Mouse (Mus musculus) right cerebral cortex, adult 18-20 months (tissue): Measurements from ENCODE around the gene Pla2g2c.

Experiments used
- DNase-seq: peaks from one replicate; pipeline ENCODE4 v3.0.0; 2022; ENCODE audit warnings: mixed read lengths

The Pla2g2c gene

DNA sequence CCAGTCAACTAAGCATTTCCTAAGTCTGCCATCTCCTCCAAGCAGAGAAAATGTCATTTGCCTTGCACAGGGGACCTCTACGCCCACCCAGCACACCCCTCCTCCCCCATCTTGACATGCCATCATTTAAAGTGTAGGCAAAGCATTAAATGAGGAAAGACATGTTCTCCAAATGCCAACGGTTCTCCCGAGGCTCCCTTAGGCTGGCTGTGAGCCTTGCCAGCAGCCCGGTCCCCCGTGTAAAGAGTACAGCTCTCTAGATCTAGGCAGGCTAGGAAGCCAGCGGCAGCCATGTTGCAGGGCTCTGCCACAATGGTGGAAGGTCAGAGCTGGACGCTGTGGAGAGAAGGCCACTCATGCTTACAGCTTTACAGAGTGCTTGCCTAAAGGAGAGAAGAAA, 14.6 kb upstream of the Pla2g2c start:
- no peak for DNase-seq

DNA sequence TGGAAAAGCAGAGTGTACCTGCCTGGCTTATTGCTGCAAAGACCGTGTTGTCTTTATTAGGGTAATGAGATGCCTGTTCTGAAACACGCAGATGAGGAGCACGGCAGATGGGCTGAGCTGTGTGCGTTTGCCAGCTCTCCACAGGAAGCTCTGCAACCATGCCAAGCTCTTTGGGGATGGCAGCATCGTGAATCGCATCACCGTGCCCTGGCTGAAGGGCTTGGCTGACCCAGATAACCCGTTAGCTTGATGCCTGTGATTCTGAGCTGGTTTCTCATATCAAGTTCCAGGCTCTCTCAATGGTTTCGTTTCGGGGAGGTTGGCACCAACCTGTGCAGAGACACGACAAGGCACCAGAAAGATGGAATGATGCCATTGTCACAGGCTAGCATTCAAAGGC, 14.0 kb upstream of the Pla2g2c start:
- DNase-seq, result no peak

DNA sequence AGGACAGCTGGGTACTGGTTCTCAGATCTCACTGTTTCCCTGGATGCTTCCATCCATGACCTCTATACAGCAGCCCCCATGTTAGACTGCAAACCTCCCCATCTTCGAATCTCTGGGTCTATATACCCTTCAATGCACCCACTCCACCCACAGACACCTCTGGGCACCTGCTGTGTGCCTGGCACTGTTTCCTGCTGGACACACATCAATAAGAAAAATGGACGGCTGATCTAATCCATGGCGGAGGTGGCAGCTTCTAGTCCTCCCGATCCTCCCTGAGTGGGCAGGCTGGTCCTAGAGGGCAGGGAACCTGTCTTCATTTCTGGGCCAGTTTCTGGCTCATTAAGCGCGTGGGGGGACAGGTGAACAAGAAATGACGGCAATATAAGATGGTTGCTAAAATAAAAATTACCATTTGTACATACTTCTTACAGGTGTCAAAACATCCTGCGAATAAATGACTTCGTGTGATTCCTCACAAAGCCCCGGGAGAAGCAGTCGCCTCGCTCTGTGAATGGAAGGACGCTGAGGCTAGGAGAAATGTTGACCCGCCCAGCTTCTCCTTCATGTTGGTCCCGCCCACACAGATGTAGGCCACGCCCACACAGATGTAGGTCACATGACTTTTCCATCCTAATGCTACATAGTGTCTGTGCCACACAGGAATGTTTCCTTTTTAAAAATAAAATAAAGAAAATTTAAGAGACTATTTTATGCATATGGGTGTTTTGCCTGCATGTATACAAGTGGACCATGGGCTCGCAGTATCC, 13.4 kb upstream of the Pla2g2c start:
- DNase-seq, result no peak

DNA sequence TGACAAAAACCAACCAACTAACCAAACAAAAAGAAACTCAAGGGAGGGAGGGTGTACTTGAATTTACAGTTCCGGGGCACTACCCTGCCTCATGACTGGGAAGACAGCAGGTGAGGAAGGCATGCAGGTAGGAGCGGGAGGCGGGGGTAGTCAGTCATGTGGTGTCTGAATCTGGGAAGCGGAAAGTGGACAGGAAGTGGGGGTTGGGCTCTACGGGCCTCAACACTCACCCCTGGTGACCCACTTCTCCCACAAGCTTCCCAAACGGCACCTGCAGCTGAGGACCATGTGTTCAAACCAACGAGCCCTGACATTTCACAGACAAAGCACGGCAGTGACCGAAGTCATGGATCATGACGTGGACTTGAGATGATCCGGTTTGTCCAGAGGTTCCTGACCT, 12.5 kb upstream of the Pla2g2c start:
- DNase-seq, result no peak

DNA sequence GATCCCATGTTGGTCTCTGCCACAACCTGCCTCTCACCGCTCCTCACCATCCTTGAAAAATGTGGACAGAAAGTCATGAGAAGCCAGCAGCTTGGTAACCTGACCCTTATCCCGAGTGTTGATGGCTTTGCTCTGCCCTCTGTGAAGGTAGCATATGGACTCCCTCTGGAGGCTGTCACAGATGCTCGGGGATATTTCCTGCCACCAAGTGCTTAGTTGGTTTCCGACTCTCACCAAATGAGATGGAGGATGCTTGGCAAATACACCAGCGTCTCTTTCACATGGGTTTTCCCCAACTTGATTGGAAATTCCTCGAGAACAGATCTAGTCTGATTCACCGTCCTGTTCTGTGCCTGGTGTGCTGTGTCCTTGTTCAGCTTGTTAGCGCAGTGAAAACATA, 12.0 kb upstream of the Pla2g2c start:
- DNase-seq, result no peak

DNA sequence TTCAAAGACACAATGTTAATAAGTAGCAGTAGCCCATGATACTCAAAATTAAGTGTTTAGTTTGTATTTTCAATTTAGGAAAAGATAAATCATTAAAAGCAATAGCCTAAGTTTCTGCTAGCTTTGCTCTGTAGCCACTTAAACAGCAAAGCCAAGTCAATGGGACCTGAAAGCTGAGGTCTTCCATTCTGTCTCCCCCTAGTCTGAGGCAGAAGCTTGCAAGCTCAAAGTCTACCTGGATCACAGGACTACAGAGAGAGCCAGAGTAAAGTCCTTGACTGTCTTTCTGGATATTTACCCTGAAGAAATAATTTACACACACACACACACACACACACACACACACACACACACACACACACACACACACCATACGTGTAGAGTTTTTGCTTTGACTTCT, 10.4 kb upstream of the Pla2g2c start:
- DNase-seq, result no peak

DNA sequence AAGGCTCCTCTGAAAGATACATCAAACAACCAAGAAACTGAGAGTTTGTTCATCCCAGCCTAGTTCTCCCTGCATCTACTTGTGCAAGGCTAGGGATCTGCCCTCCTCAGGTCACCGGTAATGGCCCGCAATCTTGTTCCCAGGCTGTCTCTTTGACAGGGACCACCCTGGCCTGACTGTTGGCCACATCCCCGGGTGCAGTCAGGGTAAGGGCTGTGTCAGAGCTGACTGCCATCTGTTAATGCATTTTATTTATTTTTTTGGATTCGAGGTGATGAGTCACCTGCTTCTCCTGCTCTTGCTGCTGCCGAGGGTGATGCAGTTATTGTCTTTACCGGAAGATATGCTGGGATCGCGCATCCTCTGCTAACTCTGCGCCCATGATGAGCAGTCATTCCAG, 7.9 kb upstream of the Pla2g2c start:
- DNase-seq, result no peak

DNA sequence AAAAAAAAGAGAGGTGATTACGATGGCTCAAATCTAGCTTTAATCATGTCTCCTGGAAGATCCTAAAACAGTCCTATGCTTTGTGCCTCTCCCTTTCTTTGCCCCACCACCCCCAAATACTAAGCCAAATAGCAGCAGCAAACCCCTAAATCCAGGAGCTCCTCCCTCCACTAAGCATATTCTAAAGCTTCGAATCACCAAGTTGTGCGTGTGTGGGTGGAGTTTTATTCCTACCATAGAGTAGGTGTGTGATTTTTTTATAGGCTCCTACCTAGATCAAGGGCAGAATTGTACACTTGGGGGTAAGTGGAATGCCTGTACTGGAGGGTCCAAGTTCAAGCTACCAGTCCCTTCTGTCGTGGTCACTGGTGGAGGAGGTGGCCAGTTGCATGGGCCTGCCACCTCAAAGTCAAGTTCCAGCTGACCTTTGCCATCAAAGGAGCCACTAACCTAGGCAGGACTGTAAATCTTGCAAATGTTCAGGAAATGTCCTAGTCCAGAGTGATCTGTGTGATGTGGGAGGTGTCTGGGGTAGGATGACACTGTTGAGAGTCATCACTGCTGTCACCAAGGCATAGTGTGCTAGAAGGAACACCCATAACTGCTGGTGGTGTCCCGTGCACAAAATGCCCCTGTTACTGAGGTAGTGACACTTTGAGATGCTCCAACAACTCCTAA, 5.9 kb upstream of the Pla2g2c start:
- peak; percentile 54 for DNase-seq

DNA sequence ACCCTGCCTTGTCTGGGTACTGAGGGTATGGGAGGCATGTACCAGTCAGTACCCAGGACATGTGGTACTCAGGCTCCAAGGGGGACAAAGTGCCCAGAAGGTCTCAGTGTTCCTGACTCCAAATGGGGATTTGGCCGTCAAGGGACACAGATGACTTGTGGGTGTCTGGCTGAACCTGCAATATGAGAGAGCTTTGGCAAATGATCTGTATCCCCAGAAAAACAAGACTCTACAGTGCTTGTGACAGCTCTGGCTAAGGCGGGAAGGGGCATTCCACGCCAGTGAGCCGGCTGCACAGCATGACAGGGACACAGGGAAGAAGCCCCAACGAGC, 5.4 kb upstream of the Pla2g2c start:
- no peak for DNase-seq

DNA sequence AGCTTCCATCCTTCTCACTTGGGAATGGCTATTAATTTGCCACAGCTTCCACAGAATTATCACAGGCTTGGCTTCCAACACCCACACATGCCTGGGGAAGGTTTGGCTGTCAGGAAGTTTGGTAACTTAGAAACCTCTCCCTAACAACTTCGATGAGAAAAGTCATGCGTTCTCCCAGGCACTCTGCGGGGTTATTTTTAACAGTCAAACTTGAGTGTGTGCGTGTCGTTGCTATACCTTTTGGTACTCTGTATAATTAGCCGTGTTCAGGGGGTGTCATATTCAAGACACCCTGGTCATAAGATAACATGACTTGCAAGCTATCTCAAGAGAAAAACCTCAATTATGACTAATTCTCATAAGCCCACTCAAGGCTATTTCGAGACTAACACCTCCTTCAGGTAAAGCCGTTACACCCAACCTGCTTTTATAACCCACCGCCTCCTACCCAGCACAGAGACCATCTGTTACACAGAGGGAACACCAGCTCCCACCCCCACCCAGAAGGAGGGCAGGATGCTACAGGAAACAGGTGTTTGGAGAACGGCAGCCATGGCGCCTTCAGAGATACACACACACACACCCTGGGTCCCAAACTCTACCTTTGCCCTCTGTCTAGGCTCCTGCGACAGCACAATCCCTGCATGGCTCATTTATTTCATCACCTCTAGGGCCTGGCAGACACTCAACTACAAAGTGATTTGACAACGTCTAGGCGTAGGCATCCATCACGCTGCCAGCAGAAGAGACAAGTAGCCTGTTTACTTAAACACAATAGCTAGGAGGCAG, 905 bp upstream of the Pla2g2c start:
- DNase-seq, result peak; percentile 91

DNA sequence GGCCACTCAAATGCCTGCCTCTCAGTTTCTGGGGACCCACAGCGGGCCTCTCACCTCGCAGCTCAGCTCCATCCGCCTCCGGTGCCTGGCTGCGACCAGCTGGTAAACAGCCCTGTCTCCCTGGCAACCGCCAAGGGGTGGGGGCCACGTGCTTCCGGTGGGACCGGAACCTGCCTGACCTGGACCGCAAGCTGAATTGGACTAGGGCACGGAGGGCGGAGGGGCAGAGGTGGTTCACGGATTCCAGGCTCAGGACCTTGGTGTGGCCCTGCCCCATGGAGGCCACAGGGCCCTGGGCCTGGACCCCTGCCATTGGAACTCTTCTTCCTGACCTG, 502 bp downstream of the Pla2g2c start:
- DNase-seq, result peak; percentile 58

DNA sequence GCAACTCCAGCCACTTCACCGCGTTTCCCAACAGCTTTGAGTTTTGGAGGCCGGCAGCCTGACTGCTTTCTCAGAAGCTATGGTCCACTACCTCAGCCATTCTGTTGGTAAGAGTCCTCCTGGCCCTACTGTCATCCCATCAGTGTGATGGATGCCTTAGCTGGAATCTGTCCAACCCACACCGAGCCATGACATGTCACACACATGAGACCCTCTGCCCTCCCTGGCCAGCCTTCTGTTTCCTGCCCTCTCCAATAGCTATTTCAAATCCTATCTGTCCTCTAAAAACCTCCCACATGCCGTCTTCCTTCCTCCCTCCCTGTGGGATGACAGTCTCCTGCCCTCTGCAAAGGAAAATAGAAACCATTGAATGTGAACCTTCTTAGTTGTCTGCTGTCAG, 1.2 kb downstream of the Pla2g2c start:
- DNase-seq, result no peak

DNA sequence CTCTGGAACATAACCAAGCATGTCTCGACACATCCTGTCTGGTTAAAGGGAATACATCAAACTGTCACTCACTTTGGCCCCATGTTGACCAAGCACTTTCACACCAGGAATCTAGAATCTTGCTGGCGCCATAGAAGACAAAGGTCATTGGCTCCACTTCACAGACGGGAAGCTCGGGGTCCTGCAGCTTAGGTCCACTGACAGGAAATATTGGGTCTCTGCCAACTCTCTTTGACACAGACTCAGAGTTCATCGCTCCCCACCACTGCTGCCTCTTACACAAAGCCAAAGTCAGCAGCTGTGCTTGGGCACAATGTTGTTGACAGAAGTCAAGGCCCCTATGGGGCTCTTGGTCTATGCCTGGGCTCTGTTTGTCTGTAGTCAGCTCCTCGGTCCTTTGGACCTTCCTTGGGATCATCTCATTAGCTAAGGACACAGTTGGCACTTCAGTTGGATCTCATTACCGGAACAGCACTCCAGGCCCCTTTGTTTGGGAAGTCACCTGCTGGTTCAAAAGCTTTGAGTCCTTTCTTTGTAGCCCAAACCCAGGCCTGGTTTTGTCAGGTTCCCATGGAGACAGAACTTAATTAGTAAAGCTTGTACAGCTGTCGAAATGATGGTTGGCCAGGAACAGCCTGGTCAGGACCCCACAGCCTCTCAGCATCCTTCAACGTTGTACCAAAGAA, 4.6 kb downstream of the Pla2g2c start:
- no peak for DNase-seq

DNA sequence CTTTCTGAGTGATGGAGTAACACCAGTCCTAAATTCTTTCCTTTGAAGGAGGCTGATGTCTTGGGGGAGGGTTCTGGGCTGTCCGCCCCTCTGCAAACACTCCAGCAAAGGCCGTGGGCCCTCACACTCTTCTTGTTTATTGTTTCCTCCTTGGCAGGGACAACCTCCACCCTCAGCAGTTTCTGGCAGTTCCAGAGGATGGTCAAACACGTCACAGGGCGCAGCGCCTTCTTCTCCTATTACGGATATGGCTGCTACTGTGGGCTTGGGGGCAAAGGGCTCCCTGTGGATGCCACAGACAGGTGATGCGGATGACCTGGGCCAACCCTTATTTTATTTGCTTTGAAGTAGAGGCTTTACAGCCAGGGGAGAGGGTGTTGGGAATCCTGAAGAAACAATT, 9.5 kb downstream of the Pla2g2c start:
- no peak for DNase-seq

DNA sequence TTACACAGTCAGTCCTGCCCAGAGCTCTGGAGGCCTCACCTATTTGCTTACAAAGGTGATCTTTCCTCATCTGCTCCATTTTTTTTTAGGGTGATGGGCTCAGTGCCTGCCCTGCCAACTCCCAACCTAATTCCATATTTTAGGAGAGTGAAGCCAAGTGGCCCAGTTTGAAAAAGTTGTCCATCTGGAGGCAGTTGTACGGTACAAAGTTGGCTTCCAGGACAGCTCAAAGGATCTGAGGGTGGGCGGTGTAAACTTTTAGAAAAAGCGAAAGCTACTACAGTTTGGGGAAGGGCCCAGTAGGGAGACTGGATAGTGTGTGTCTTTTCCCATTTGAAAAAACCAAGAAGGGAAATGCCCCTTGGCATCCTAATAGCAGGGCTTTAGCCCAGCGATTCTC, 10.3 kb downstream of the Pla2g2c start:
- DNase-seq, result no peak

DNA sequence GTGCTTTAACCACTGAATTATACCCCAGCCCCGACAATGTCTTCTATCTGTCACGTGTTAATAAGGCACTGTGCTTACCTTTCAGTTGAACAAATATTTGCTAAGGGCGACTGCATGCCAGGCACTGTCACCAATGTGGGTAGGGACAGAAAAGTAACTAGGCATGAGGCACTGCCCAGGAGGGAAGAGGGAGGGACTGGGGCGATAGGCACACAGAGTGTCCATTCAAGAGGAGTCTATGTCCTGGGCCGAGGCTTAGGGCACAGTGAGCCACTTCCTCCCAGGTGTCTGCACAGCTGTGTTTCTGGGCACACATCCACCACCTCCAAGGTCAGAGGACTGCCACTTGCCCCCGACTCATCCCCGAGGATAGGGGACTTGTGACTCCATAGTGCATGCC, 12.4 kb downstream of the Pla2g2c start, which contains the start of gene Ubxn10:
Gene Ubxn10, minus strand, starts transcription at position 137 of the 400 bp plus-strand sequence.
- DNase-seq, result no peak

DNA sequence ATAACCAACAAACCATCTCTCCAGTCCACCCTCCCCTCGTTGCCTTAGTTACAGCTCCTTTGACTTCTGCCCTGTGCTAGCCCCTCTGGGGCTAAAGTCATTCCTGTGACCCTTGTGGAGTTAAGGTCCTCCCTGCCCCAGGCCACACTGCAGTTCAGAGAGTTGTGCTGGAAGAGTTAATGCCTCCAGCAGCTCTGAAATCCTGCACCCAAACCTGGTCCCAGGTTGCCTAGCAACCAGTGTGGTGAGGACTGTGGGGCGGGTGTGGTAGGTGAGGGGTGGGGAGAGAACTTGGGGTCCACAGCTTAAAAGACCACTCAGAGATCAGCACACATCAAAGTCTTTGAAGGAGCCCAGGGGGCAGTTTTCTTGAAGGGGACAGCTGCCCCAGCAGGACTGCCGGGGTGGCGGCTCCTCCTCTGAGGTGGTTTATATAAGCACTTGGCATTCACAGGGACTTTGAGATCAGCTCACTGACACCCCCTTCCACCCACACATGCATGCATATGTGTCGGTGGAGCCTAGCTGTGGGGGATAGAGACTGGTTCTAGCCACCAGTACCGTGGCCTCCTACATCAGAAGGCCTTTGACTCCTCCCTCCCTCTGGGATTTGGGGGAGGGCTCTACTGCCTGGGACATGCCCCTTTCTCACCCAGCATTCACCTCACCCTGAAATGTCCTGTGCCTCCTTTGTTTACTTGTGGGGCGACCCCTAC, 14.7 kb downstream of the Pla2g2c start:
- DNase-seq, result peak; percentile 74

DNA sequence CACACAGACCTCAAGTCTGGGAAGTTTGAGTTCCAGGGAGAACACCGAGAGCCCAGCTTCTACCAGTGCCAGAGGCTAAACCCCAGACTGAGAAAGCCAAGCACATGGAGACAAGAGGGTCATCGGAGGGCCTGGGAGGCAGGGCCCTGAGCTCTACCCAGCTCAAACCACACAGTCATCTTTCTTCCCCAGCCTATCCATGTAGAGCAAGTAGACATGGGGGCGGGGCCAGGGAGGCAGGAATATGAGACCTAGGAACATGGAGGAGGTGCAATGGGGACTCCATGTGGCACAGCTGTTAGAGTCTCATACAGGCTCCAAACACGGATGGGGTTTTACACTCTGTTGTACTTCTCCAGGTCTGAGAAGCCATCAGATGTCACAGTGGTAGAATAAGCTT, 21.3 kb downstream of the Pla2g2c start:
- no peak for DNase-seq

DNA sequence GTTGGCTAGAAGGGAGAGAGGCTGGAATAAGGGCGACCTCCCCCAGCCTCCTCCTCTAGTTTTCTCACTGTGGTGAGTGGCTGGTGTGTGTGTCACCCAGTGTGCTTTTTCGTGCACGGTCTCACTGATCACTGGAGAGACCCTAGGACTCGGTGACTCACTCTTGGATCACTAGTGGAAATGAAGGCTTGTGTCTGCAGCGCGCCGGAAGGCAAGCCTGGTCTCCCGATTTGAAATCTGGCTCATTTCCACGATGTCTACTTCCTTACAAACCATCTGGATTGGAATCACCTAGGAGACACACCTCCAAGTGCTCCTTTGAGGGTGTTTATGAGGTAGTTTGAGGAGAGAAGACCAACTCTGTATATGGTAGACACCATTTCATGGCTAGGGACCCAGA, 22.3 kb downstream of the Pla2g2c start:
- no peak for DNase-seq

DNA sequence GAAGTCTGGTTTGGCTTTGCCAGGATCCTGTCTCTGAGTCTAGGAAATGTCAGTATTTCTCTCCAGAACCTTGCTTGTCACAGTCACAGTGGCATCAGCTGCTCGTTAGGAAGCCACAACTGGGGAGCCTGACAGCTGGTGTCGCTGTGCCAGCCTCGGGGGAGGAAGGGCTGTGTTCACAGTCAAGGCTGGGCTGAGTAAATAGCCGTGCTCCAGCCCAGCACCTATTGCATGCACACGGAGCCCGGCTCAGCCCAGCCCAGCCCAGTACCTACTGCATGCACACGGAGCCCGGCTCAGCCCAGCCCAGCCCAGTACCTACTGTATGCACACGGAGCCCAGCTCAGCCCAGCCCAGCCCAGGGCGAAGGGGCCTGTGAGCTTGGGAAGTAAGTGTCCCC, 23.3 kb downstream of the Pla2g2c start:
- peak; percentile 77 for DNase-seq

DNA sequence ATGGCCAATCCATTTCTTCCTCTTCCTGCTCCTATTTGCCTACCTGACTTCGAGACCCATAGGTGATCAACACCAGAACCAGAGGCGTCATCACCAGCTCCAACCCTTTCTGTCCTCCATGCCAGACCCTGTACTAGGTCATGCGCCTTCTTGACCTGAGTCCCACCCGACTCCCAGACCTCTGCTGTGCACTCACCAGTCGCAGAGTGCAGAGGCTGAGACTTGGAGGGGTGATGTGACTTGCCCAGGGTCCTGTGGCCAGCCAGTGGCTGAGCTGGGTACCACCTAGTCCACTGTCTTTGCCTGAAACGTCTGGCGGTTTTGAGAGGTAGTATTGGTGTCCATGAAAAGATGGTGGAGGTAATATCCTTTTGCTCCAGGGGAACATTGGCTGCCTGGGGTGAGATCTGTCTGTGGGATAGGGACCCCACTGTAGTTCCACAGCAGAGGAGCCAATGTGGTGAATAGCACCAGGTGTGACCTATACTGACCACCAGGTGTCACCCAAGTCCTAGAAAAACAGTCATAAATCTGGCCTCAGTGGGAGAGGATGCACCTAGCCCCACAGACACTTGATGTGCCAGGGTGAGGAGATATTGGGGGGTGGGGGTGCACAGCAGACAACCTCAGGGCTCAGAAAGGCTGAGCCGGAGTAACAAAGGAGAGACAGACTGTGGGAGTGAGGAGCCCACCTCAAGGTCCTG, 23.9 kb downstream of the Pla2g2c start:
- DNase-seq, result peak; percentile 69

DNA sequence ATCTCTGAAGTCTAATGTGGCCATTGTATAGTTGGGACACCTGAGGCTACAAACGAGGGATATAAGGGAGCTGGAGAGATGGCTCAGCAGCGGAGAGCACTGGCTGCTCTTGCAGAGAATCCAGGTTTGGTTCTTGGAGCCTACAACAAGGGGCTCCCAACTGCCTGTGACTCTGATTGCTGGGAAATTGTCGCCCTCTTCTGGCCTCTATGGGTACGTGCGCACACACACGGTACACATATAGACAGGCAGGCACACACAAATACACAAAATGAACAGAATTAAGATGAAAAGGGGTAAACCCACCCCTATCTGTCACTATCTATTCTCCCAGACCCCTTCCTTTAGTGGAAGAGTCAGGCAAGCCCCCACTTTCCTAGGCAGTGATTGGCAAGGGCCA, 28.0 kb downstream of the Pla2g2c start:
- DNase-seq, result no peak
